Mouse (Mus musculus) intestine, embryonic 16.5 days (tissue): Measurements from ENCODE around the gene Nek7. TPM values are rescaled to one million over a fixed set of nuclear protein-coding genes. Genes with fewer than 3 reads are reported as not detected.

Experiments
- ATAC-seq: fragments of 200-750 bp; cut with Nextera tagmentation; 2 replicates; pipeline ENCODE4 v1.8.0; 2017; ENCODE audit warnings: moderate TSS enrichment, moderate library complexity
- H3K27ac ChIP-seq: fragments of 300-500 bp; sonication (generic); 2 replicates; pipeline ENCODE4 v1.5.1; 2014; ENCODE audit warnings: mild to moderate bottlenecking, low read length
- H3K27me3 ChIP-seq: fragments of 300-500 bp; sonication (generic); replicated peaks from 2 replicates; pipeline ENCODE4 v1.6.1; 2014; ENCODE audit warnings: low read length, control low read depth, mixed read lengths; ENCODE audit not compliant: control insufficient read depth, insufficient read depth
- H3K36me3 ChIP-seq: fragments of 300-500 bp; sonication (generic); 2 replicates; pipeline ENCODE4 v1.6.1; 2014; ENCODE audit warnings: low read length, control low read depth; ENCODE audit not compliant: control insufficient read depth, insufficient read depth
- H3K4me1 ChIP-seq: fragments of 300-500 bp; sonication (generic); 2 replicates; pipeline ENCODE4 v1.6.1; 2014; ENCODE audit warnings: low read length, control low read depth, mixed read lengths; ENCODE audit not compliant: control insufficient read depth, insufficient read depth
- H3K4me2 ChIP-seq: fragments of 300-500 bp; sonication (generic); 2 replicates; pipeline ENCODE4 v1.6.1; 2014; ENCODE audit warnings: low read depth, low read length, control low read depth
- H3K4me3 ChIP-seq: fragments of 300-500 bp; sonication (generic); 2 replicates; pipeline ENCODE4 v1.5.1; 2014; ENCODE audit warnings: mild to moderate bottlenecking, low read length
- H3K9ac ChIP-seq: fragments of 300-500 bp; sonication (generic); 2 replicates; pipeline ENCODE4 v1.6.1; 2014; ENCODE audit warnings: low read depth, low read length
- H3K9me3 ChIP-seq: fragments of 300-500 bp; sonication (generic); 2 replicates; pipeline ENCODE4 v1.6.1; 2016; ENCODE audit warnings: low read length, control low read depth; ENCODE audit not compliant: control insufficient read depth
- WGBS: fragments of 180-500 bp; shearing (Covaris S2); extraction: QIAGEN DNeasy Blood & Tissue Kit; methylation state at CpG from one replicate; pipeline ENCODE4 v1.1.7; 2014; 5-methylcytosine and 5-hydroxymethylcytosine counted together
- polyA plus RNA-seq: library from polyadenylated mRNA; unstranded; fragments of >200 nt; fragmentation: Nextera tagmentation; extraction: Ambion mirVana; gene quantifications from 2 replicates; pipeline ENCODE4 v1.2.1, GENCODE M21; 2015

Nek7 gene
- 18.3 and 19.2 TPM in 2 replicates for polyA plus RNA-seq

DNA sequence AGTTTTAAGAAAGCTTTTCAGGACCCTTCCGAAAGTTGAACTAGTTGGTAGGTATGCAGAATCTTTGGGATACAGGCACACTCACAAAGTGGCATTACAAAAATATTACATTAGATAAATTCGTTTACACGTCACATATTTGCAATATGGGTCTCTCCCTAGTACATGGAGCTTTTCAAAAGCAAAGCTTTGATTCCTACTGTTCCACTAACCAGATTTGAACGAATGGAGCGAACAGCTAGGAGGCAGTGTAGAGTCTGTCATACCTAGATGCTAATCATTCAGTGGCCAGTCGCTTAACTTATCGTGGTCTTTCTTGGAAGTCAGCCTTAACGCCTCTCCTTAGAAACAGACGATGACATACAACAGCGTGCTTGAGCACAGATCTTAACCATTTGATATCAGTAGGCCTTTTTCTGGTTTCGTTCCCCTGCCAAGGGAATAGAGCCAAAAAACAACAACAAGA lies at the start of gene Nek7:
Gene Nek7, minus strand, starts transcription at position 146 of the 466 bp plus-strand sequence.
- peak within 1 kb of the TSS; percentile 65 for H3K4me2 ChIP-seq
- WGBS, result 4% methylated on average over 11 of the region's 11 CpGs
- peak within 1 kb of the TSS; percentile 90 for H3K9ac ChIP-seq
- peak within 1 kb of the TSS; percentile 96 for H3K4me3 ChIP-seq
- H3K27me3 ChIP-seq, result no peaks in the 10 kb centered on the region
- peaks cover 4% of the 10 kb centered on the region; the same call in 1 of the 2 replicates for H3K4me1 ChIP-seq
- no peaks in the 10 kb centered on the region for H3K36me3 ChIP-seq
- peak; percentile 20; the same call in 1 of the 2 replicates for ATAC-seq
- no peaks in the 10 kb centered on the region for H3K9me3 ChIP-seq
- H3K27ac ChIP-seq, result peak within 1 kb of the TSS; percentile 97

DNA sequence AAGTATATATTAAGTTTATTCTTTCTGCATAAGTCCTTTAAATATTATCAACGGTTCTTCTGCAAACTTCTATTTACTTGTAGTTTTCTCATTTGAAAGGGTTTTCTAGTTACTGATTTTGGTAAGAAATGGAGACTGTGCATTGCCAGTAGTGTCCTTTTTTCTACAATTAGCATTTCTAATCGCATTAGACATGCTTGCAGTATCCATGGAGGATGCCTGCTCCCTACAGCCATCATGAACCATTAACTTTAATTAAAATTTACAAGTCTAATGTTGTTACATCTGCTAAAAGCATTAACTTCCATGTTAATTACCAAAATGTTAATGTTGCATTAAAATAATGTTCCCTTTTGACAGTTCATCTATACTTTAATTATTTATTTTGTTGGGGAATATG lies 42.4 kb upstream of the Nek7 start:
- Histone ChIP-seq H3K27ac (no peak overlapping the region), H3K4me2 (no peak overlapping the region), H3K4me1 (no peaks in the 10 kb centered on the region), H3K4me3 (no peak overlapping the region), H3K36me3 (no peaks in the 10 kb centered on the region), H3K9ac (no peak overlapping the region), H3K9me3 (no peaks in the 10 kb centered on the region), H3K27me3 (no peaks in the 10 kb centered on the region)
- WGBS, result 69% methylated on average over 2 of the region's 2 CpGs
- no peak for ATAC-seq

DNA sequence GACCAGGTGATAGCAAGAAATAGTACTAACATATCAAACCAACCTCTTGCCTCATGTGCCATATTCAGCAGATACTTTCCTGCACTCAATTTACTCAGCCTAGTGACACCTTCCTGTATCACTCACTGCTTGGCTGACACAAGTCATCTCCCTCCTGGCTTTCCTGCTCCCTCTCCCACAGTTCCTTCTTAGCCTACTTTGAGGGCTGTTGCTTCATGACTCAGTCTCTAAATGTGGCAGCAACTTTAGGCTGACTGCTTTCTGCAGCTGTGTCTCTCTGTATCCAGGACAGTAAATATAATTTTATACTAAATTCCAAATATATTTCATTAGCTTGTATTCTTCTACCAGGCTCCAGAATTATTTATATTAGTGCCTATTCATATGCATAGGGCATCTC lies 34.3 kb upstream of the Nek7 start:
- no peak for ATAC-seq
- H3K4me1 ChIP-seq, result no peaks in the 10 kb centered on the region
- H3K9ac ChIP-seq, result no peak overlapping the region
- no peak overlapping the region for H3K4me2 ChIP-seq
- no peaks in the 10 kb centered on the region for H3K27me3 ChIP-seq
- no peaks in the 10 kb centered on the region for H3K9me3 ChIP-seq
- H3K4me3 ChIP-seq, result no peak overlapping the region
- no peak overlapping the region for H3K27ac ChIP-seq
- H3K36me3 ChIP-seq, result no peaks in the 10 kb centered on the region

DNA sequence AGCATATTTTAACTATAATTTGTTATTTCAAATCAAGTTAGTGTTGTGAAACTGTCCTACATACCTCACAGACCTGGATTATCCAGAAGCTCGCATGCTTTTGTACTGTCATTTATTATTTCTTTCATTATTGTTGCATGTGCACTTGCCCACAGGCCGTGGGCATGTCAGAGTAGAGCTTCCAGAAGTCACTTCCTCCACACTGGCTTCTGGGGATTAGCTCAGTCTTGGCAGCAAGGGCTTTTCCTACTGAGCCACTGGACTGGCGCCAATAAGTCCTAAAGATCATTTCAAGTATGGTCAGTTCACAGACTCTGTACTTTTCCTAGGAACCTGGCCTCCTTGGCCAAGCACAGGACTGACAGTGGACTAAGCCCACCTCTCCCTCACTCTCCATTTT lies 25.1 kb upstream of the Nek7 start:
- Histone ChIP-seq H3K9me3 (no peaks in the 10 kb centered on the region), H3K4me3 (no peak overlapping the region), H3K4me1 (no peaks in the 10 kb centered on the region), H3K4me2 (no peak overlapping the region), H3K27ac (no peak overlapping the region), H3K9ac (no peak overlapping the region), H3K36me3 (no peaks in the 10 kb centered on the region), H3K27me3 (no peaks in the 10 kb centered on the region)
- WGBS, result 77% methylated on average over 3 of the region's 3 CpGs
- no peak for ATAC-seq

DNA sequence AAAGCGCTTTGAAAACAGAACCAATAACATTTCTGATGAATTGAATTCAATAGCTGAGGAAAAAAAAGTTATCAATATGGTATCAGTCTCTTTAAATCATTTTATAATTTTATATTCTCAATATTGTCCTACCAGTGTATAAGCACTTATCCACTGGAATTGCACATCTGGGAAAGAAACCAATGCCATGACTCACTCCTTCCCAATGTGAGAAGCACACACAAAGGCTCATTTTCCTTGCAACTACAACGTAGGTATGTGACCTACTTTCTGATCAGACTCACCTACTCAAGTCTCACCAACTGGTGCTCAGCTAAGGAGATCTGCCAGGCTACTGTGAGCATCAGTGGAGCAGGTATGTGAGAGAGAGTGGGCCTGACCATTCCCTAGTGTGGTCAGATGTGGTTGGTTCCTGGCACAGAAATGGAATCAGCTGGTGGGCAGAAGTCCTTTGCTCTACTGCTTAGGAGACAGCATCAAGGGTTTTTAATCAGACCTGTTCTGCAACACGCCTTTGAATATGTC lies 23.4 kb upstream of the Nek7 start:
- 89% methylated on average over 3 of the region's 3 CpGs for WGBS
- Histone ChIP-seq H3K27me3 (no peaks in the 10 kb centered on the region), H3K4me3 (no peak overlapping the region), H3K36me3 (no peaks in the 10 kb centered on the region), H3K9me3 (no peaks in the 10 kb centered on the region), H3K9ac (no peak overlapping the region), H3K27ac (no peak overlapping the region), H3K4me1 (no peaks in the 10 kb centered on the region), H3K4me2 (no peak overlapping the region)
- ATAC-seq, result no peak

DNA sequence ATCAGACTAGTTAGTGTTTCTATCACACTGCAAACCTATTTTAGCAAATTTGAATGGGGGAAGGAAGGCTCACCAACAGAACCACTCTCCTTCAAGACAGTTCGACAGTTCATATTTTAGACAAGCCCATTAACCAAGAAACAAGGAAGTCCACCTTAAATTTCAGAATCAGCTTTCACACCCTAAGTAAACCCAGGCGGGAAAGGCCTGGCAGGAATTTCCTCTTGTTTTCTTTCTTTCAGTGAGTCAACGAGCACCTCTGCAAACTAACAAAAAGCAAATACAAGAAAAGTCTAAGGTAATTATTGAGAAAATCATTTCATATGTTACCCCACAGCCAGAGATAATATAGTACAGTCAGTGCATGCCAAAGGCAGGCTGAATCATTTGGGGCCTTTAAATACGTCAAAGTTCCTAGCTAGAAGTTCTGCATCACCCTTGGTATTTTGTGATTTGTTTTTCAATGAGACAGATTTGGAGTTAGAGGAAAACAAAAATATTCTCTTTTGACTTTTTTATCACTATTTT lies 21.1 kb upstream of the Nek7 start:
- Histone ChIP-seq H3K4me1 (no peaks in the 10 kb centered on the region), H3K27me3 (no peaks in the 10 kb centered on the region), H3K4me2 (no peak overlapping the region), H3K36me3 (no peaks in the 10 kb centered on the region), H3K9me3 (no peaks in the 10 kb centered on the region), H3K4me3 (no peak overlapping the region), H3K9ac (no peak overlapping the region), H3K27ac (no peak overlapping the region)
- 68% methylated on average over 4 of the region's 4 CpGs for WGBS
- ATAC-seq, result no peak

DNA sequence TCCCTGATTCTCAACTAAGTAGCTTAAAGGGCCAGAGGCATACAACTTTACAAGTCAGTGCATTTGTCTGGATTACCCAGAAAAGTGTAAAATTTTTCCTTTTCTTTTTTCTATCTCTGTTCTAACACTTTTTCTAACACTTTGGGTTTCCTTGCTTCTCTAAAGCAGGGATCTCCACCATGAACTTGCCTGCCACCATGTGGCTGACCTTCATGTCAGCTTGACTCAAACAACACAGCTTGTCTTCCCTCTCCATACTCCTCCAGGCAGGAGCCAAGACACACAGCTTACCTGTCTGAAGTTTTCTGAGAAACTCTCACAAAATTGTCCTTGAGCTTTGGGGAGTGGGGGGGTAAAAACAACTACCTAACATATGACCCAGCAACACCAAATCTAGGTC lies 17.9 kb upstream of the Nek7 start:
- Histone ChIP-seq H3K36me3 (no peaks in the 10 kb centered on the region), H3K4me1 (no peaks in the 10 kb centered on the region), H3K27ac (no peak overlapping the region), H3K9me3 (no peaks in the 10 kb centered on the region), H3K4me3 (no peak overlapping the region), H3K27me3 (no peaks in the 10 kb centered on the region), H3K9ac (no peak overlapping the region), H3K4me2 (no peak overlapping the region)
- ATAC-seq, result no peak

DNA sequence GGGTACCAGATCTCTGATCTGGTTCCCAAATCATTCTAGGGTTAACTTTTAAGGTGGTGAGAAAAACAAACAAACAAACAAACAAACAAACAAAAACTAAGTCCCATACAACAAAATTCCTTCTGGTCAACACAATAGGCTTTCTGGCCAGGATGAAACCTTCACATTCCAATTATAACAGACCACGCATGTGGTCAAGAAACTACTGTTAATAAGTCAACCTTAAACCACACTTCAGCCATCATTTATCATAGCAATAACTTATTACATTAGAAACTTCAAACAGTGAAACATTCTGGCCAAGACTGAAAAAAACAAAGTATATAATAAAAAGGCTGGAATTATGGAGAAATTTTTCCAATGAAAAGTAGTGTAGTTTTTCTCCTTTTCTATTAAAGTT lies 14.6 kb upstream of the Nek7 start:
- WGBS, result 91% methylated on average over 1 of the region's 1 CpGs
- H3K27ac ChIP-seq, result no peak overlapping the region
- ATAC-seq, result no peak

DNA sequence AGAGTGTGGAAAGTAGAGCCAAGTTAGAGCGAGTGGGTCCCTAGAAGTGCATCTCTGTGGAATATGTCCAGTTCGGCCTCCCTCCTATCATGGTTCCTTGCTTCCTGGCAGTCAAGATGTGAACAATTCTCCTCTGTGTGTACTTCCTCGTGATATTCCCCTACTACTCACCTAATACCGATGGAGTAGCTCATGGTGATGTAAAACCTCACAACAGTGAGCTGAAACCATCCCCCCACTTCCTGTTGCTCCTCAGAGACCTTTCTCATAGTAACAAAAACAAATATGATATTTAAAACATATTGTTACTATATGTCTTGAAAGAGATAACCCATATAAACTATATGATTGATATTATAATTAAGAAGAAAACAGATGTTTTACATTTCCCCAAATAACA lies 9.0 kb upstream of the Nek7 start:
- Histone ChIP-seq H3K4me3 (no peak overlapping the region), H3K4me2 (no peak overlapping the region), H3K27me3 (no peaks in the 10 kb centered on the region), H3K36me3 (no peaks in the 10 kb centered on the region), H3K4me1 (no peaks in the 10 kb centered on the region), H3K27ac (no peak overlapping the region), H3K9me3 (no peaks in the 10 kb centered on the region), H3K9ac (no peak overlapping the region)
- 82% methylated on average over 4 of the region's 4 CpGs for WGBS
- no peak for ATAC-seq

More for the DNA sequence above, 14.6 kb upstream of the Nek7 start:
- no peaks in the 10 kb centered on the region for H3K9me3 ChIP-seq
- no peak overlapping the region for H3K4me2 ChIP-seq
- no peaks in the 10 kb centered on the region for H3K4me1 ChIP-seq
- no peaks in the 10 kb centered on the region for H3K36me3 ChIP-seq
- no peak overlapping the region for H3K4me3 ChIP-seq
- no peaks in the 10 kb centered on the region for H3K27me3 ChIP-seq
- H3K9ac ChIP-seq, result no peak overlapping the region

DNA sequence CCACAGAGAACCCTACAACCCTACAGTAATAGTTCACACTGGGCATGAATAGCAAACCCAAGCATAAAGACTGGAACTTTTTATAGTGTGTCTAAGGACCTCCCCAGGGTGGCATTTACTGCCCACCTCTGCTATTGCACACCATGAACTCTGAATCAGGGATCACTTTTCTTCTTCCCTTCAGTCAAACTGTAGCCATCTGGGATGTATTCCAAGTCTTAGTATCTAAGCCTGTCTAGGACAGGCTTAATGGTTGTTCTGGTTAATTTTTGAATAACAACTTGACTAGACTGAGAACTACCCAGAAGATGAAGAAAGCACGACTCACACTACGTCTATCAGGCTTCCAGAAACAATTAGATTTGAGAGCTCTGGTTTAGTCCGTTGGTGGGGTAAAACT lies 8.5 kb upstream of the Nek7 start:
- no peaks in the 10 kb centered on the region for H3K36me3 ChIP-seq
- H3K27me3 ChIP-seq, result no peaks in the 10 kb centered on the region
- no peak overlapping the region for H3K4me2 ChIP-seq
- H3K9me3 ChIP-seq, result no peaks in the 10 kb centered on the region
- H3K4me3 ChIP-seq, result no peak overlapping the region
- no peak for ATAC-seq
- no peak overlapping the region for H3K27ac ChIP-seq
- H3K9ac ChIP-seq, result no peak overlapping the region
- H3K4me1 ChIP-seq, result no peaks in the 10 kb centered on the region
- WGBS, result 83% methylated on average over 3 of the region's 3 CpGs
